Mouse (Mus musculus): ENCODE results near the gene Ppm1m. TPM values are rescaled to one million over a fixed set of nuclear protein-coding genes. Genes with fewer than 3 reads are reported as not detected.

Ppm1m gene
- total RNA-seq, 4 experiments from 2014 or later: 95.9 to 143 (median 121) TPM

DNA sequence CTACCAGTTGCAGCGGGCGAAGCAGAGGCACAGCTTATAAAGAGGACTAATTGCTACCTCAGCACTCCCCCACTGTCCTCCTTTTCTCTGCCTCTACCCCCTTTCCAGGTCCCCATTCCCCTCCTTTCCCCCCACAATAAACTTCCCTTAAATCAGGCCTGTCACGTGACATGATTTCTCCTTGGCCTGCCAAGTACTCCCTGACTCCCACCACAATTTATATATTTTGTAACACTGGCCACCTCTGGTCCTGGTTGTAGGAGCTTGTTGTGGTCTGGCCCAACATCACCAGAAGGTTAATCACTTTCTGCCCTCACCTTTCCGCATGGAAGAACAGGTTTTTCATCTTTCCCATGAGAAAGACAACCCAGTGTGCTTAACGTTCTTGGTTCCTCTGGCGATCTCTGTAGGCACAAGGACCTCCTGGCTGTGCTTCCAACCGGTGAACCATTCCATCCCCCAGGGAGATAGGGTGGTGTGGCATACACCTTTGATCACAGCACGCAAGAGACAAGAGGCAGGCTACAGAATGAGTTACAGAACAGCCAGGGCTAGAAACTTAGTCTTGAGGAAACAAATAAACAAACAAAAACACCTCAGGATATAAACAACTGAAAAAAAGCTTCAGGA, 21.5 kb upstream of the Ppm1m start:
- no peak for DNase-seq

DNA sequence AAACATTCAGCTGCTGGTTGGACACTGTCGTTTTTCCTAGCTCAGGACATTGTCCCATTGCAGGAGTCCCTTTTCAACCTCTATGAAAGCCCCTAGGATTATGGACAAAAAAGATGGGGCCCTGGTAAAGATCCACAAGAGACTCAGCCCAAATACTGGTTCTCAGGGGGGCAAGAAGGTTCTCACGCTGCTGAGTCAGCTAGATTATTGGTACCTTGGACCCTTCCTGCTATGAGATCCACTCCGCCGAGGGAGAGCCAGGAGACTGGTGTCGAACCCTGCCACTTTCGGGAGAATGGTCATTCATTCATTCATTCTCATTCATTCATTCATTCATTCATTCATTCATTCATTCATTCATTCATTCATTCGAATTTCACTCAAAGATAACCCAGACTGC, 17.4 kb upstream of the Ppm1m start:
- no peak for DNase-seq

DNA sequence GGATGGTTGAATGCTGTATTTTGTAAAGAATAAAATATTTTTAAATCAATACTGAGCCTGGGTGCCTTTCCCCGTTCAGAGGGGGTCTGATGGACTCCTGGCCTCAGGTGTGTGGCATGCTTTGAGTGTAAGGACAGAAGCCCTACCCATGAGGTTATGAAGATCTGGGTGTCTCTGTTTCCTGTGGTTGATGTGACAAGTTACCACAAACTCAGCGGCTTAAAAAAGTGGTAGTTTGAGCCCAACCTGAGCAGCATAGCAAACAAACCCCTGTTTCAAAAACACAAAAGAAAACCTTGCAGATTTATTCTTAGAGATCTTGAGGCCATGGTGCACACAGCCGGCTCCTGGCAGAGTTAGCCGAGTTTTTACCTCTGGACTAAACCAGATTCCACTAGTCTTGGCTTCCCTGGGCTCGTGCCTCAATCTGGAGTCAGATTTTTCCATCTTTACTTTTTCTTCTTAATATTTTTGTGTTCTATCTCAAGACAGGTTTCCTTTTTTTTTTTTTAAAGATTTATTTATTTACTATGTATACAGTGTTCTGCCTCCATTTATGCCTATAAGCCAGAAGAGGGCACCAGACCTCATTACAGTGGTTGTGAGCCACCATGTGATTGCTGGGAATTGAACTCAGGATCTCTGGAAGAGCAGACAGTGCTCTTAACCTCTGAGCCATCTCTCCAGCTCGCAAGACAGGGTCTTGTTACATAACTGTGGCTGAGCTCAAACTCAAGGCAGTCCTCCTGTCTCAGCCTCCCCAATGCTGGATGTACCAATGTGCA, 16.0 kb upstream of the Ppm1m start:
- no peak for DNase-seq

DNA sequence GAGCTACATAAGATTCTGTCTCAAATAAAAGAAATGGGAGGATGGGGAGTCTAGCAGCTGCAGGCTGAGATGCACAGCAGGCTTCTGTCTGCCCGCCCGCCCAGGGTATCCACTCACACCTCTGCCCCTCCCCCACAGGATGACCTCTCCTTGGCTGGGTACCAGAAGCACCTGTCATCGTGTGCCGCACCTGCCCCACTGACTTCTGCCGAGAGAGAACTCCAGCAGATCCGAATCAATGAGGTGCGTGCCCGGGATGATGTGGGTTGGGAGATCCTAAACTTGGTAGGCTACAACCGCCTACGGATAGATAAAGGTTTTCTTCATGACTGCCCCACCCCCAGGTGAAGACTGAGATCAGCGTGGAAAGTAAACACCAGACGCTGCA, 13.0 kb upstream of the Ppm1m start:
- DNase-seq: no peak

DNA sequence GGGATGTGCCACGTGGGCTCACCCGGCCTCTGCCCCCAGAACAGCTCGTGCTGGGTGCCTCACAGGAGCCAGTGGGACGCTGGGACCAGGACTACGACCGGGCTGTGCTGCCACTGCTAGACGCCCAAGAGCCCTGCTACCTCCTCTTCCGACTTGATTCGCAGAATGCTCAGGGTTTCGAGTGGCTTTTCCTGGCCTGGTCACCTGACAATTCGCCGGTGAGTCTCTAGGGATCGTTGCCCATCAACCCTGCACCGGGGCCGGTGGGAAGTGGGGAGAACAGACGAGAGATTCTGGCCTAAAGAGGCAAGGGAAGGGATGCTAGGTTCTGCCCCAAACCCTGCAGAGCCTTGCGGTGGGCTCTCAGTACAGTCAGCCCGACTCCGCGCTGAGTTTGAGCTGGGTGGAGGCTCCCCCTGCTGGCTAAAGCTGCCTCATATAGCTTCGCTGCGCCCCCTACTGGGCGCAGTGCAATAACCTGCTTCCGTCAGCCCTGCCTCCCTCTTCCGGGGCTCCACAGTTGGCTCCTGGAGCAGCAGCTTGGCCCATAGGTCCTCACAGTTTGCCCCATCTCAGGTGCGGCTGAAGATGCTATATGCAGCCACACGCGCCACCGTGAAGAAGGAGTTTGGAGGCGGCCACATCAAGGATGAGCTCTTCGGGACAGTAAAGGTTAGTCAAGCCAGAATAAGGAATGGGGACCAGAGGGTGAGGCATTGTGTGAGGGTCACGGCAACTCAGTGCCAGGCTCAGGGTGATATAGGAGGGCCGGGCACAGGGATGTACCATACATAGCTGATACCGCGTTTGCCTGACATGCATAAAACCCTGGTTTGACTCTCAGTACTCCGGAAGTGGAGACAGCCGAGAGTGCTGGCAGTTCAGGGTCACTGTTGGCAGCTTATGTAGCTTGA, 12.4 kb upstream of the Ppm1m start:
- no peak for DNase-seq

DNA sequence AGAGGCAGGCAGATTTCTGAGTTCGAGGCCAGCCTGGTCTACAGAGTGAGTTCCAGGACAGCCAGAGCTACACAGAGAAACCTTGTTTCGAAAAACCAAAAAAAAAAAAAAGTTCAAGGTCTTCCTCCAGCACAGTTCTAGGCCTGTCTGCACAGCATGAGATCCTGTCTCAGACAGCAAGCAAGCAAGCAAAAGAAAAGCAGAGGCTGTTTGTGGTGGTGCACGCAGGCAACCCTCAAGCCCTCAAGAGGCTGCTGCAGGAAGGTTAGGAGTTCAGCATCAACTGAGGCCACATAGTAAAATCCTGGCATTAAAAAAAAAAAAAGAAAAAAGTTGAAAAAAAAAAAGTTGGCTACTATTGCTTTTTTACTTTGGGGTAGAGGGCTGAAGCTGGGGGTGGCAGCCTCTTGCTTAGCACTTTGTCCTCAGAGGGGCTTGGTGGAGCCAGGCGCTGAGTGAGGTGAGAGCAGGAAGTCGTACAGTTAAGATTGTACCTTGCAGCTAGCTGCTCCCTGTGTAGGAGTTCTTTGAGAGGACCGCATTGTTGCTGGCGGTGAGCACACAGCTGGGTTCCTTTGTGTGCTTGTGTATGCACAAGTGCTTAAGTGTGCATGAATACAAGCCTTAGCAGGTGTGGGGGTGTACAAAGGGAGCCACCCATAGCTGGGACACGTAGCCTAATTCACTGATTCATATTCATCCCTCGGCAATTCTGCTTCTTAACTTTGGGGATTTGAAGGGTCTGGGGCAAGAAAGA, 11.5 kb upstream of the Ppm1m start:
- DNase-seq: no peak

DNA sequence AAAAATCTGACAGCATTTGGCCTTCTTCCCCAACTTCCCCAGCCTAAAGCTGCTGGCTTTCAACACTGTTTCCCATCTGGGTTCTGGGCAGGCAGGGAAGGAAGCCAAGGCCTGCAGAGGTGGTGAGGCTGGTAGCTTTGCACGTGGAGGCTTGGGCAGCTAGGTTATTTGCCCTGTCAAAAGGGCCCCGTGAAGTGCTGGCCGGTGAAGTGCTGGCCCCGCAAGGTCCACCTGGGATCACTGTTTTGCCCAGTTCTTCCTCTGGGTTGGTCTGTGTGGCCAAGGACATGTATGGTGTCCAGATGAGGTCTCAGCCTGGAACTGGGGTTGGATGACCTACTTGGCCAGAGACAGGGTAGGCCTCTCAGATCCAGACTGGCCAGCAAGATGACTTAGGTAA, 10.4 kb upstream of the Ppm1m start:
- no peak for DNase-seq

DNA sequence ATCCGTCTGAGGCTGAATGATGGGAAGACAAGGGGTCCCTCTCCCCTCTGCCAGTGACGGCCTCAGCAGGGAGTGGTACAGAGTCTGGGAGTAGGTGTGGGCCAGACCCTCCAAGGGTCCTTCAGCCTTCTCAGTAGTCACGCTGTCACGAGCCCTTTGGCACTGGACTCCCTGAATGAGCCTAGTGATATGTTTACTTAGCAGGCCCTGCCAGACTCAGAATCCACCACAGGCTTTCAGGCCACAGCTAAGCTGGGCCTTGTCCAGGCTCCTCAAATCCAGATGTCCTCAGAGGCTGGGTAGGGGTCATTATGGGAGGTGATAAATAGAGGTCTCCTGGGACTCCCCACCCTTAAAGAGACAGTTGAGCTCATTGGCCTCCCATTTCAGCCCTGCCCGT, 8.6 kb upstream of the Ppm1m start:
- DNase-seq: no peak

DNA sequence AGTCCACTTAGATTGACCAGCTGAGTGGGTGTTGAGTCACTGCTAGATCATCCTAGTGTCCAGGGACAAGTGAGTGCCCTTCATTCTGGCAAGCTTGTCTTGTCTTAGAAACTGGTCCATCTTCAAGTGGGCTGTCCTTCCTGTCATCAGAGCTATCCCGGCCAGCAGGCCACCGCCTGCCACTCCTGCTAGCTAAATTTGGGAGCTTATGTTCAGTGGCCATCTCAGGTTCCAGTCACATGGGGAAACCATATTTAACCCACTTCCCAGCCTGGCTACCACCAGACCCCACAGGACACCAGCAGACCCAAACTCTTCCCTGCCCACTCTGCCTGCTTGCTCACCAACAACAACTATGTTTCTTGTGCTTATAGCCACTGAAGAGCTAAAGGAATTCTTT, 7.0 kb upstream of the Ppm1m start:
- no peak for DNase-seq

DNA sequence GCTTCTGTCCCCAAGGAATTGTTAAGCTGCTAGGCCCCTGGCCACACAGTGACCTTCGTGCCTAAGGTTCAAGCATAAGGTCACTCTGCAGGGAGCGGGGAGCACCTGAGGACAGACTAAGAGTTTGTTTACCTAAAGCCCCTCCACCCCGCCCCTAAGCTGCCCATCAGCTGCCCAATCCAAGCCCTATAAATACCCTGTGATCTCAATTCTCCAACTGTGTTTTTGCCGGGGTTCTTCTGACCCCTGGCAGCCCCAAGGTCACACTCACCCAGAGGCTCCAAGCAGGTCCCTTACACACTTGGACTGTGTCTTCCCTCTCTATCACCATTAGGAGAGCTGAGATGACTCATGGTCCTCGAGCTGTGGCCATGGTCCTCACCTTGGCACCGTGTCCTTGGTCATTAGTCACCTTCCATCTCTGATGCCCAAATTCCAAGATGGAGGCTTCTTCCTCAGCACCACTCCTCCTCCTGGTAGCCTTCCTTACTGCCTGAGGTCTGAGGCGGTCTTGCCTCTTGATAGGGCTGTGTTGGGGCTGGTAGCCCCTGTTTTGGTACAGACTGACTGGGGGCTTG, 6.3 kb upstream of the Ppm1m start:
- DNase-seq: peak; percentile 79

DNA sequence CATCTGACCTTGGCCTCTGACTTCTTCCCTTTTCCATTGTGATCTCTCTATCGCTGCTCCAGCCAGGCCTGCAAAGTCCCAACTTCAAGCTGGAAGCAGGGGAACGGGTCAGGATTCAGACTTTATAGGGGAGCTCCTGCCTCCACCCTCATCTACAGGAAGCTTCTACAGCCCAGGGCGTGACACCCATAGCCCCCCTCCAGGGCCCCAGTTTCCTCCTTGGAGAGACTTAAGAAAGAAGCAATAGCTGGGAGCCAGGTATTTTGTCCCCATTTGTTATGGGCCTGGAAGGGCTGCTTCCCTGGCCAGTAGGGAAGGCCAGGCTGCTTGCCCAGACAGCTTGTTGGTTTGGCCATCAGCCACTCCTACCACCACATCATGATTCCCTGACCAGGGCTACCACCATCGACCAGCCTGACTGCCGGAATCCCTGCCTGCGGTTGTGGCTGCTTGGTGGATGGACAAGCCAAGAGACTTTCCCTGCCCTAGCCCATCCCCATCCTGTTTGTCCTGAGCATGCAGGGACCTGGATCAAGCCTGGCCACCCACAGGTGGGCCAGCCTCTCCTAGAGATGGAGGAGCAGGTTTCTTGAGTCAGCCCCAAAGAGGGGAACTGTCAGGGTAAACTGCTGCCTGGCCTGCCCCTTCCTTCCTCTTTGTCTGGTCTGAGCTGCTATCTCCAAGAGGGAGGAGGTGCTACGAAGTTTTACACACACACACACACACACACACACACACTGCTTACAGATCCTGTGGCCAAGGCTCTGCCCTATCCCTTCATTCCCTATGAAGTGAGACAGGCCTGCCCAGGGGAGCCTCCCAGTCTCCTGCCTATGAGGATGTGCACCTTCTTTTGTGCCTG, 4.7 kb upstream of the Ppm1m start:
- no peak for DNase-seq

DNA sequence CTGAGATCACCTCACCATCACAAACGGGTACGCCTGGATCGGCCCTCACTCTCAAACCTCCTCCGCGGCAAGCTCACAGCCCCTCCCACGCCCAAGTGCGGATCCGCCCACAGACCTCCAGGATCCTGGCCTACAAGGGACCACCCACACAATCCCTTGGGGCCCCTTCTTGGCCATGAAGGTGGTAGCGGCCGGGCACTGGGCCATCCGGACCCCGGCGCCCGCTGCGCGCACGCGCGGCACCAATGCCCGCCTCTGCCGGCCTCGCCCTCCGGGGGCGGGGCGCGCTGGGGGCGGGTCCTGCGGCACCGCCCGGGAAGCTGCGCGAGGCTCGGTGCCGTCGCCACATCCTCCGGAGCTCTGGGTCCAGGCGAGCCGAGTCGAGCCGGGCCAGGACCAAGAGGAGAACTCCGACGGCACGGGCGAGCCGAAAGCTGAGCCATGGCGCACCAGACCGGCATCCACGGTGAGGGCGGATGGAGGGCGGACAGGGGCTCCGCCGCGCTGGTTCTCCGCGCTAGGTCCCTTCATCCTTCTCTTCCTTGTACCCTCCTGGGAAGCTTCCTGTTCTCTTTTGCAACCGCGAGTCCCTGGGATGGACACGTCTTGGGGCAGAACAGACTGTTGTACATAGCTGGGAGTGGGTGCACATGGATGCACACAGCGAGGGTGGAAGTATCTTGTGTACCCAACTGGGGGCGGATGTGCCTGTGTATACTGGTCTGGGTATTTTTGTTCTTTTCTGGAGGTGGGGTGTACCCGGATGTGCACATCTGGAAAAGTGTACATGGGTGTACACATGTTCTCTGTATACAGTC, 3.5 kb upstream of the Ppm1m start, which contains the start of gene Twf2:
TSS of gene Twf2 (plus strand) at position 290 of the 818 bp plus-strand sequence.
- peak; percentile 91 for DNase-seq

DNA sequence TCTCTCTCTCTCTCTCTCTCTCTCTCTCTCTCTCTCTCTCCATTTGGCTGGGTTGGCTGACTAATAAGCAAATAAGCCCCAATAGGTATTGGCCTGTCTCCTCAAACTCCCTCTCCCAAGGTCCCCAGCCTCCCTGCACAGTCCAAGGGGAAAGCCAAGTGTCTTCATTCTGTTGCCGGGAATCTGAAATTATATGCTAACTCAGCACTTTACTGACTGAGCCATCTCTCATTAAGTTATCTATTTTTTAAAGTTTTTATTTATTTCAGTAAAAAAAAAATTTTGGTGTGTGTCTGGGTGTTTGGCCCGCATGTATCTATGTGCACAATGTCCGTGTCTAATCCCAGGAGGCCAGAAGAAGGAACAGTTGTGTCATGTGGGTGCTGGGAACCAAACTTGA, 2.3 kb upstream of the Ppm1m start:
- DNase-seq: no peak

DNA sequence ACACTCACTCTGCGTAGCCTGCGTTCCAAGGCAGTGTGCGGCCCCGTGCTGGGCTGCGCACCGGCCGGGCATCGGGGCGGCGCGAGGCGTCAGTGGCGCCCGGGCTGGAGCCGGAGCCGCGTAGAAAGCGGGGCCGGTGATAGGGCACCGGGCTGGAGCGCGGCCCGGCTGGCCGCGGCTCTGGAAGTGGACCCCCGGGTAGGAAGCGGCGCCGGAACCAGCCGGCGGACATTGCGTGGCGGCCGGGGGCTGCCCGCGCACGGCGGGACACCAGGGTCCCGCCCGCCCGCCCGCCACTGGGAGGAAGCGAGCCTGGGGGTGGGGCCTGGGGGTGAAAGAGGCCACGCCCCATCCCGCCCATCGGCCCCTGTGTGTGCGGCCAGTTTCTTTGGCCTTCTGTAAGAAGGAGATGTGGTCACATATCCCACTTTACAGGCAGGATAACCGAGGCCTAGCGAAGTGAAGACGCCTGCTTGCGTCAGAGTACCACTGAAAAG, 536 bp downstream of the Ppm1m start:
- no peak for DNase-seq

DNA sequence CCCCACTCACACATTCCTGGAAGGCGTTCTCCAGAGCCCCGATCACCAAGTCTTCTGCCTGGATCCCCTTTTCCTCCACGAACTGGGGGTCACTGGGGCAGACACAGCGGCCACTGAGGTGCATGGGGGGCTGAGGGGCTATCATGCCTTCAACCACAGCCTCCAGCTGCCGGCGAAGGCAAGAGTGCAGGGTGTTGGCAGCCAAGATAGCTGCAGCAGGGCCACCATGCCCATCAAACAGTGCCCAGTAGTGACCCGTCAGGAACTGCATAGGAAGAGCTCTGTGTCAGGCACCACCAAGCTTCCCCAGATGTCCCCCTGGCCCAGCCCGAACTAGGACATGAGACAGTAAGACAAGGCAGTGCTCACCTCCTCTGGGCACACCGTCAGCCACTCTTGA, 1.8 kb downstream of the Ppm1m start:
- no peak for DNase-seq

DNA sequence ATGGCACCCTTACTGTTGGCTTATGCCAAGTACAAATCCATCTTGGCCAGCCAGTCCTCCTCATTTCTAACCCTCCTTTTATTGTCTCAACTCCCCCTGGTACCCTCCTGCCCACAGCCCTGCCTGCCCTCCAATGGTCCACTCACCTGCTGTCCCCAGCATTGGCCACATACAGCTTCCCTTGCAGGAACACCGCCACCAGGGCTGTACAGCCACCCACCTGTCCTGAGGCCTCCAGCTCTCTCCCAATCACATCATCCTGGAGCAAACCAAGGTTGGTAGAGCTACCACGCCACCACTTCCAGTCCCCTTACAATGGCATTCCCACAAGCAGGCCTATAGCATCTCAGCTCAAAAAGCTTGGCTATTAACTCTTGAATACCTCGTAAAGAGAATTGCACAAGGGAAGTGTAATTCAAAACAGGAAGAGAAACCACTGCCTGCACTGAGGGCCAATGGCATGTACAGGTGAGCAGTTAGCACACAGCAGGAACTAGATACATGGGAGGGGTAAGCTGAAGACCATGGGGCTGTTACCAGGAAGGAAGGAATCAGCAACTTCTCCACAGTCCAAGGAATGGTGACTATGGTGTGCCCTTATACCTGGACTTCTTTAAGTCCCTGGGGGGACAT, 2.3 kb downstream of the Ppm1m start:
- no peak for DNase-seq

DNA sequence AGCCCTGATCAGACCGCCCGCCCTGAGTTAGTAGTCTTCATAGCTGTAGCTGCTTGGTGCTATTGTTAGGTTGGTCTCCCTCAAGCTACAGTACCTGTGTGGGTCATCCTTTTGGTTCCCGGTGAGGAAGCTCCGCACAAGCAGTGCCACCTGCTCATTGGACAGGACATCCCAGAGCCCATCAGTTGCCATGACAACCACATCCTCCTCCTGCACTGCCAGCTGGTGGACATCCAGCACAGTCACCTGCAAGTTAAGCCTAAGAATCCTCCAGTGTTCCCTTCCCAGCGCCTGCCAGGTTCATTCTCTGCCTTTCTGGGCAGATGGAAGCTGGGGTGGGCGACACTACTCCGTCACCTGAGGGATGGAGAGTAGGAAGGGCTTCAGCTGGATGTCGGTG, 3.9 kb downstream of the Ppm1m start:
- no peak for DNase-seq

DNA sequence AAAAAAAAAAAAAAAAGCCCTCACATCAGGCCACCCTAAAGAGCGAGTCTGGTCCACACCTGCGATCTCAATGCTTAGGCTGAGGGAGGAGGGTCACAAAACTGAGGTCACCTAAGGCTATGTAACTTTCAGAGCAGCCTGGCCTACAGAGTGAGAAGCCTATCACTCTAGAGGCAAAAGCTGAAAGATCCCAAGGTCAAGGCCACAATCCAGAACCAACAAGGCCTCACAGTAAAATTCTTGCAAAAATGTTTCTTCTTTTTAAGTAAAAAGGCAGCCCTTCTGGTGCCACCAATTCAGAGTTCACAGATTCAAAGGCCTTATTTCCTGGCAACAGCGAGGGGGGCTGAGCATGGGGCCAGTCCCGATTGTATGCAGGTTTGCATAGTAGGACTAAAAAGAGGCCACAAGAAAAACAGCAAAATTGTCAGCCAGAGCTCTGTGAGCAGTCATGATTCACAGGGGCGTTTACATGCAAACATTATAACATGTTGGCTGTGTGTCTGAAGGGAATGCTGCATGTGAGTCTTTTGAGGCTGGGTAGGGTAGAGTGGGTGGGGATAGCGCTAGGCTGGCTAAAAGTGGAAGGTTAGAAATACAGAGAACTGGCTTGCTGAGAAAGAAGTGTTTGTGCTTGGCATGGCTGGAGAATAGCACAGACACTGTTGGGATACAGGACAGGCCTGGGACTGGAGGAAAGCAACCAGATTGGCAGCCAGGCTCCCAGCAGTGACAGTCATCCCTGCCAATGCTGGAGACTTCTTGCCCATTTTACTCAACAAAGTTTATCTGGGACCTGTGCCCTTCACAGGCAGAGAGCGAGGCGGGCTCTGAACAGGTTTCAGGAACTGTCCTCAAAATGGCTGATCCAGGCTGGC, 5.4 kb downstream of the Ppm1m start:
- DNase-seq: no peak
